Mouse (Mus musculus): ENCODE results near the gene Tnfaip6.

Gene Tnfaip6

DNA sequence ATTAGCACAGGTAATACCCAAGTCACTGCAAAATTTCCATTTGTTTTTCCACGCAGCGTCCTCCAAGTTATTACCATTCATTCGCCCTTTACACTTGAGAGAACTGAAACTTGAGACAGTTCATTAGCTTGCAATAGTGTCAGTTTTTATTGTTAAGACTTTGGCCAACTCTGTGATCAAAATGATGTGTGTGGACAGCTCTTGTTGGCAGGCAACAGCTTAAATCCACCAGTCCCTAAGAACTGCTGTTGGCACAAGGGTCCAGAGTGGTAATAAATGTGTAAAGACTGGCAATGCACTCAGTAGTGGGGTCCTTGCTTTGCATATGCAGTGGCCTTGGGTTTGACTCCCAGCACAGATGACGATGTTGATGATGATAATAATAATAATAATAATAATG, 14.5 kb downstream of the Tnfaip6 start:
- in situ Hi-C loops (cut with MboI, MseI), result no loop called here

GRCm38 (mm10) chr2:52053502-52053901, 15.7 kb downstream of the Tnfaip6 start:
- in situ Hi-C loops (cut with MboI, MseI), result no loop called here

GRCm38 (mm10) chr2:52055616-52056015, 17.8 kb downstream of the Tnfaip6 start:
- in situ Hi-C loops (cut with MboI, MseI), result no loop called here

GRCm38 (mm10) chr2:52057099-52057498, 19.3 kb downstream of the Tnfaip6 start:
- in situ Hi-C loops (cut with MboI, MseI), result no loop called here

DNA sequence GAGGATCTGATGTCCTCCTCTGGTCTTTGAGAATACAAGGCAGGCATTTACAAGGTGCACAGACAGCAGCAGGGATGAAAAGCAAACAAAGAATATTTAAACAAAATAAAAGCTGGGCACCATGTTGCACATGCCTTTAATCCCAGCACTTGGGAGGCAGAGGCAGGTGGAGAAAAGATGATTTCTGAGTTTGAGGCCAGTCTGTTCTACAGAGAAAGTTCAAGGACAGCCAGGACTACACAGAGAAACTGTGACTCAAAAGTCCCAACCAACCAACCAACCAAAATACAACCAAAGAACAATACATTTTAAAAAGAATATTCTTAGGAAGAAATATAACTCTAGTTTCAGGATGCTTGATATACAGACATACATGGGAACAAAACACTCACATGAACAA, 19.9 kb downstream of the Tnfaip6 start:
- in situ Hi-C loops (cut with MboI, MseI), result no loop called here

- in situ Hi-C loops (cut with MboI, MseI), result no loop called here
Observed at GRCm38 (mm10) chr2:52068641-52069040, 30.8 kb downstream of the Tnfaip6 start.

- in situ Hi-C loops (cut with MboI, MseI), result no loop called here
Observed at GRCm38 (mm10) chr2:52070816-52071215, 33.0 kb downstream of the Tnfaip6 start.

DNA sequence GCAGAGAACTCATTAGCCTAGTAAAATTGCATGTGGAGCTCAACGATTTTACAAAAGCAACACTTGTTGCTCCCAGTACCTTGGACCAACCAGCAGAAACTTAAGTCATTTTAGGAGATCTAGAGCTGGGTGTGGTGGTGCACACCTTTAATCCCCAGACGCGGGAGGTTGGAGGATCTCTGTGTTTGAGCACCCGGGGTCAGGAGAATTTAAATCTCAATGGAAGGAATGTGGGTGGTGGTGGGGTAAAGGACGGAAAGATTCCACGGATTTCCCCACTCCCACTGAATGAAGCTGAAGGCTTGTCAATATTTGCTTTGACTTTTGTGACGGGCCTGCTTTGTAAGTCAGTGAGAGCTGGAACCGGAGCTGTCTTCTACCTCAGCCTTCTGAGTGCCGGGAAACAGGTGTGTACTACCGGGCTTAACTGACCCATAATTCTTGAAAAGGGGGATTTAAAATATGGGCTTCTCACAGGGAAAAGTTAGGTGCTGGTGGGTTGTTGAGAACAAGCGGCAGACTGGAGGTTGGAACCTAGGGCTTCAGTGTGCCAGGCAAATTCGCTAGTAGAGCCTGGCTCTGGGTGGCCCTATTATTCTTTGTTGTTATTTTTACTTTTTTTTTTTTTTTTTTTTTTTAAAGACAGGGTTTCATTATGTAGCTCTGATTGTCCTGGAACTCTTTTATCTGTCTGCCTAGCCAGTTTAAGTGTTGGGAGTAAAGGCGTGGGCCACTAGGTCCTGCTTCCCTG, 33.6 kb downstream of the Tnfaip6 start:
- in situ Hi-C loops (cut with MboI, MseI), result no loop called here

DNA sequence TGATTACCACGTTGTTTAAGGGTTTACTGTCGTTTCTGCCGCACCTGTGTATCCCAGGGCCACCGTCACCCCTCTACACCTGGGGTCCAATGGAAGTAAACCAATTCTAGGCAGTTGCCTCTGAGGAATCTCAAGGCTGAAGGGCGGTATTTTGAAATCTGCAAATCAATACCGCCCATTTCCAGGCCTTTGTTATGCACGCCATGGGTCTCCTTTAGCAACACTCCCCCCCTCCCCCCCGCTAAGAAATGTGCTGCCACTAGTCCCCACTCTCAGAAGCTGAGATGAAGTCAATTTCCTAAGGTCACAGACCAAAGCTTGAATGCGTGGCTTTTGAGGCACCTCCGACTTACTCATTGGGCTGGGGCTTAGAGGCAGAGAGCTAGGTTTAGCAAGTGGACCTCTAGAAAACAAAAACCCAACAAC, 34.3 kb downstream of the Tnfaip6 start:
- in situ Hi-C loops (cut with MboI, MseI), result no loop called here

DNA sequence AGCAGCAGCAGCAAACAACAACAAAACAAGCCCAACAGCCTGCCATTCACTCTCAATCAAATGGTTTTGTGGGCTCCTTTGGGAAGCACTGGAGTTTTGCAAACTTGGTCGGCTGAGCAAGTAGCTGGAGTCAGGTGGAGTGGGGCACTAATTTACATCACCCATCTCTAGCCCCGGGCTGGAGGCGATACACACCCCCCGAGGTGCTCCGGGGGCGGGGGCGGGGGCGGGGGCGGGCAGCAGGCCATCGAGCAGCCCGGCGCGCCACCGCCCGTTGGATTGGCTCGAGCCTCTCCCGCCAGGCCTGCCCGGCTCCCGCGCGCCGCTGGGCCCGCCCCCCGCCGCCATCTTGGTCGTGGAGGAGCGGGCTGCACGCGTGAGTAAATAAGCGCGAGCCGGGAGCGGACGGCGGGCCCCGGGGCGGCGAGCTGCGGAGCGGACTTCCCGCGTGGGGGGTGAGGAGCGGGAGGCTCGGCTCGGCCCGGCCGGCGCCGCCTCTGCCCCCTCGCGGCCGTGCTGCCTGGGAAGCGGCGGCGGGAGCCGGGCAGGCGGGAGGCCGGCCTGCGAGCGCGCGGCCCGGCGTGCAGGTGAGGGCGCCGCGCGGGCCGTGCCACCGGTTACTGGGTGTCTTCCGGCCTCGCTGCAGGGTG, 34.8 kb downstream of the Tnfaip6 start, which contains the start of gene Rif1:
Gene Rif1 (plus strand): TSS at position 342 of the 650 bp plus-strand sequence.
- in situ Hi-C loops (cut with MboI, MseI), result no loop called here

DNA sequence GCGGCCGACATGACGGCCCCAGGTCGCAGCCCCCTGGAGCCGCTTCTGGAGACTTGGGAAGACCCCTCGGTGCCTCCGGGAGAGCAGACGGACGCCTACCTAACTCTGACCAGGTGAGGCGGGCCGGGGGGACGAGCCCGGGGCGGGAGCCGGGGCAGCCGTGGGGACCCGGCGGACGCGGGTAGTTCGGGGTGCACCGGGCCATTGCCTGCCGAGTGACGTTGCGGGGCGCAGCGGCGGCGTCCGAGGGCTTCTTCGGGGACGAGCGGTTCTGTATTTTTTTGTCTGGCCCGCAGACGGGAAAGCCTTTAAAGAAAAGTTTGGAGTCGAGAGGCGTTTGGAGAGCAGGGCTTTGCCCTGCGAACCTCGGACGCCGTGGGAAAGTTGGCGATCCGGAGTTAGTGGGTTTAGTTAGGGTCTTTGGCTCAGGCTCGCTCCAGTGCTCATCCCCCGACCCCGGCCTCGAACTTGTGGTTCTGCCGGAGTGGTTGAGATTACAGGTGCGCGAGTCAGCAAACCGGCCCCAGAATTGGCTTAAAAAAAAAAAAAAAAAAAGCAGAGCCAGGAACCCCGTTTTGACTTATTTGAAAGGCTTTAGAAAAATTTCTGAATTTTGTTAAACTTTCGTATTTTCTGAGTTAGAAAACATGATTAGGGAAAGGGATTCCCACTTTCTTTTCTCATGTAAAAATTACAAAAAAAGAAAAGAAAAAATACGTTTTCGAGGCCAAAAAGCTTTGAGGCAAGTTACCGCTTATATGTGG, 35.5 kb downstream of the Tnfaip6 start:
- in situ Hi-C loops (cut with MboI, MseI), result no loop called here

GRCm38 (mm10) chr2:52078666-52079065, 40.9 kb downstream of the Tnfaip6 start:
- in situ Hi-C loops (cut with MboI, MseI), result loop anchor here (5.0 kb wide), 1 partner anchor 34 kb away; no protein-coding TSS in a partner anchor

GRCm38 (mm10) chr2:52084013-52084412, 46.2 kb downstream of the Tnfaip6 start:
- in situ Hi-C loops (cut with MboI, MseI), result loop anchor here (10.0 kb wide), 1 partner anchor 1061 kb away; no protein-coding TSS in a partner anchor

DNA sequence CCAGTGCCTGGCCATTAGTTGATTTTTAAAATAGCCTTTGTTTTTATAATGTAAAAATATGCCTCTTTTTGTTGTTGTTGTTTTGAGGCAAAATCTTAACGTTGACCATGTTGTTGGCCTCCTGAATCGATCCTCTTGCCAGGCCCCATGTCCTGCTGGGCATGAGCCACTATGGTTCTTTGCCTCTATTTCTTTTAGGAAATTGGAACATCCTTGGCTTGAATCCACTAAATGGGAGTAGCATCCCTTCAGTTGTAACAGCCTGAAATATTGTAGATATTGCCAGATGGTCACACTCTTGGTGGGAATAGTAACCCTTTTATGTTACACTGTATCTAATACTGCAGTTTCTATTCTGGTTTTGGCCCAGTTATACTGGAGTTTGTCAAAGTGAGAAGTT, 46.8 kb downstream of the Tnfaip6 start:
- in situ Hi-C loops (cut with MboI, MseI), result loop anchor here (10.0 kb wide), 1 partner anchor 1060 kb away; no protein-coding TSS in a partner anchor
